Mouse (Mus musculus): ENCODE measurements around the gene Nr5a1.
A peak's percentile ranks its signal among the peaks of the same experiment; 100 is the strongest.

Nr5a1 gene

GRCm38 (mm10) chr2:38714324-38714723, at the start of gene Nr5a1:
TSS of gene Nr5a1 (minus strand) at chr2:38714542.
- DNase-seq (ENCODE audit: low spot score): no peak

GRCm38 (mm10) chr2:38739847-38740246, 25.5 kb upstream of the Nr5a1 start:
- DNase-seq (ENCODE audit: low spot score): no peak

- DNase-seq (ENCODE audit: low spot score): peak; percentile 62
Measured at GRCm38 (mm10) chr2:38739410-38739809, 25.1 kb upstream of the Nr5a1 start.

- DNase-seq (ENCODE audit: low spot score): no peak
Measured at GRCm38 (mm10) chr2:38738601-38739301, 24.4 kb upstream of the Nr5a1 start.

GRCm38 (mm10) chr2:38735740-38736139, 21.4 kb upstream of the Nr5a1 start:
- no peak for DNase-seq (ENCODE audit: low spot score)

GRCm38 (mm10) chr2:38734721-38735120, 20.4 kb upstream of the Nr5a1 start:
- no peak for DNase-seq (ENCODE audit: low spot score)

GRCm38 (mm10) chr2:38730331-38730827, 16.0 kb upstream of the Nr5a1 start:
- no peak for DNase-seq (ENCODE audit: low spot score)

- DNase-seq (ENCODE audit: low spot score): no peak
Measured at GRCm38 (mm10) chr2:38725427-38725826, 11.1 kb upstream of the Nr5a1 start.

GRCm38 (mm10) chr2:38723378-38723777, 9.0 kb upstream of the Nr5a1 start:
- no peak for DNase-seq (ENCODE audit: low spot score)

GRCm38 (mm10) chr2:38722076-38722475, 7.7 kb upstream of the Nr5a1 start:
- DNase-seq (ENCODE audit: low spot score): no peak

- no peak for DNase-seq (ENCODE audit: low spot score)
Measured at GRCm38 (mm10) chr2:38720661-38721060, 6.3 kb upstream of the Nr5a1 start.

- DNase-seq (ENCODE audit: low spot score): no peak
Measured at GRCm38 (mm10) chr2:38719354-38719753, 5.0 kb upstream of the Nr5a1 start.

- no peak for DNase-seq (ENCODE audit: low spot score)
Measured at GRCm38 (mm10) chr2:38718676-38719075, 4.3 kb upstream of the Nr5a1 start.

- DNase-seq (ENCODE audit: low spot score): no peak
Measured at GRCm38 (mm10) chr2:38717436-38717835, 3.1 kb upstream of the Nr5a1 start.

GRCm38 (mm10) chr2:38713596-38713995, 746 bp downstream of the Nr5a1 start:
- no peak for DNase-seq (ENCODE audit: low spot score)

GRCm38 (mm10) chr2:38712769-38713125, 1.6 kb downstream of the Nr5a1 start:
- no peak for DNase-seq (ENCODE audit: low spot score)

GRCm38 (mm10) chr2:38712076-38712768, 2.1 kb downstream of the Nr5a1 start:
- no peak for DNase-seq (ENCODE audit: low spot score)

- DNase-seq (ENCODE audit: low spot score): no peak
Measured at GRCm38 (mm10) chr2:38711421-38711861, 2.9 kb downstream of the Nr5a1 start.

- DNase-seq (ENCODE audit: low spot score): no peak
Measured at GRCm38 (mm10) chr2:38710304-38711241, 3.8 kb downstream of the Nr5a1 start.

- no peak for DNase-seq (ENCODE audit: low spot score)
Measured at GRCm38 (mm10) chr2:38708907-38709688, 5.2 kb downstream of the Nr5a1 start.

GRCm38 (mm10) chr2:38706661-38707060, 7.7 kb downstream of the Nr5a1 start:
- no peak for DNase-seq (ENCODE audit: low spot score)

- no peak for DNase-seq (ENCODE audit: low spot score)
Measured at GRCm38 (mm10) chr2:38705036-38705435, 9.3 kb downstream of the Nr5a1 start.

Measured in c-Kit-positive CD71-positive TER-119-positive erythroid progenitor cells, embryonic 14.5 days (primary cell).